Mouse (Mus musculus) embryonic facial prominence, embryonic 14.5 days (tissue): ENCODE results near the gene Pcsk2. TPM values are rescaled to one million over a fixed set of nuclear protein-coding genes. Genes with fewer than 3 reads are reported as not detected.

Experiments used
- ATAC-seq: fragments of 200-750 bp; cut with Nextera tagmentation; 2 replicates; pipeline ENCODE4 v1.8.0; 2017; ENCODE audit warnings: low read depth, moderate number of reproducible peaks, moderate TSS enrichment
- DNase-seq: peaks from one replicate; pipeline ENCODE4 v3.0.0-alpha.2; 2015; ENCODE audit warnings: low spot score
- H3K27ac ChIP-seq: fragments of 300-500 bp; sonication (generic); replicated peaks from 2 replicates; pipeline ENCODE4 v1.5.1; 2014; ENCODE audit warnings: low read depth, mild to moderate bottlenecking, low read length, moderate library complexity
- H3K27me3 ChIP-seq: fragments of 300-500 bp; sonication (generic); replicated peaks from 2 replicates; pipeline ENCODE4 v1.6.1; 2014; ENCODE audit warnings: low read length; ENCODE audit not compliant: control insufficient read depth, insufficient read depth
- H3K36me3 ChIP-seq: fragments of 300-500 bp; sonication (generic); 2 replicates; pipeline ENCODE4 v1.6.1; 2014; ENCODE audit warnings: low read length, mixed read lengths; ENCODE audit not compliant: control insufficient read depth, insufficient read depth
- H3K4me1 ChIP-seq: fragments of 300-500 bp; sonication (generic); 2 replicates; pipeline ENCODE4 v1.6.1; 2014; ENCODE audit warnings: antibody characterized with exemption, low read length; ENCODE audit not compliant: control insufficient read depth, insufficient read depth
- H3K4me2 ChIP-seq: fragments of 300-500 bp; sonication (generic); 2 replicates; pipeline ENCODE4 v1.6.1; 2014; ENCODE audit warnings: low read depth, mild to moderate bottlenecking, low read length, moderate library complexity, mixed read lengths
- H3K4me3 ChIP-seq: fragments of 300-500 bp; sonication (generic); 2 replicates; pipeline ENCODE4 v1.5.1; 2014; ENCODE audit warnings: low read depth, mild to moderate bottlenecking, low read length
- H3K9ac ChIP-seq: fragments of 300-500 bp; sonication (generic); 2 replicates; pipeline ENCODE4 v1.6.1; 2014; ENCODE audit warnings: low read depth, mild to moderate bottlenecking, low read length, moderate library complexity, mixed read lengths
- H3K9me3 ChIP-seq: fragments of 300-500 bp; sonication (generic); 2 replicates; pipeline ENCODE4 v1.6.1; 2016; ENCODE audit warnings: low read length; ENCODE audit not compliant: control insufficient read depth
- WGBS: fragments of 180-500 bp; shearing (Covaris S2); extraction: QIAGEN DNeasy Blood & Tissue Kit; methylation state at CpG from one replicate; pipeline ENCODE4 v1.1.7; 2014; 5-methylcytosine and 5-hydroxymethylcytosine counted together
- polyA plus RNA-seq: library from polyadenylated mRNA; unstranded; fragments of >200 nt; fragmentation: Nextera tagmentation; extraction: Ambion mirVana; gene quantifications from 2 replicates; pipeline ENCODE4 v1.2.1, GENCODE M21; 2014

Pcsk2 gene
- polyA plus RNA-seq, 1 experiment from 2014 or later, result 2.7 TPM

DNA sequence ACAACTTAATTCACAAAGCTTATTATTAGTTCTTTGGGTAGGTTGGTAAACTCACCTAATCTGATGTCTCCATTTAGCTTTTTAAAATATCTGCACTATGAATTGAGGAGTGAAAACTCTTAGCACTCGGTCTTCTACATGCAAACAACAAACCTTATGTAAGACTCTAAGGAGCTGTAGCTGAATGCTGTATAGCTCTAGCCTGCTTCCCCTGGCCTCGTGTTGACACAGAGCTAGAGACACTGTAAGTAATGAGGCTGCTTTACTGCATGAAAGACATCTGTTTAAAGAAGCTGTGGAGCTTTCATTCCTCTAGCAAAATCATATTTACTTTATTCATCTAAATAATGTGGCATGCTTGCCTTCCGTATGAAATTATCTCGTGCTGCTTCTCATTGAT, 14.4 kb downstream of the Pcsk2 start:
- Histone ChIP-seq H3K27ac (no peak overlapping the region), H3K9ac (no peak overlapping the region), H3K9me3 (no peaks in the 10 kb centered on the region), H3K4me2 (no peak overlapping the region), H3K4me3 (no peak overlapping the region), H3K36me3 (no peaks in the 10 kb centered on the region), H3K27me3 (no peaks in the 10 kb centered on the region), H3K4me1 (no peaks in the 10 kb centered on the region)
- ATAC-seq (no peak), DNase-seq (no peak)
- 76% methylated on average over 4 of the region's 4 CpGs for WGBS

DNA sequence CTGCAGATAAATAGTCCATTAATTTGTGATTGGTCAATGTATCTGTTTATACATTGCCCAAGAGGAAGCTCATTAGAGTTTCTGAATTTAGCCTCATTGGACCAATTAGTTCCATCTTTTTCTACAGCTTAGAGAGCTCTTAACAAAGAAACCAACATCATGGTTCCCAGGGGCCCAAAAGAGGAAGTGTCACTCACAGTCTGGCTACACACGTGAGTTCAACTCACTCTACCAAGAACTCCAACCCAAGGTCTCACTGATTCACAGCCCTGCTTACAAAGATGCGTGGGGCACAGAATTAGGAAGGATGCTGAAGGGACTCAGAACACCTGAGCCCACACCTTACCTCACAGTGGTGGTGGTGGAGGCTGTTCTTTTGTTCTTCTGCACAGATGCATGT, 19.1 kb downstream of the Pcsk2 start:
- no peaks in the 10 kb centered on the region for H3K27me3 ChIP-seq
- H3K4me2 ChIP-seq, result no peak overlapping the region
- no peaks in the 10 kb centered on the region for H3K36me3 ChIP-seq
- ATAC-seq (0 out of 2 replicates have a peak, but pooled peaks have one; percentile 15), DNase-seq (no peak)
- no peaks in the 10 kb centered on the region for H3K4me1 ChIP-seq
- H3K27ac ChIP-seq, result no peak overlapping the region
- no peaks in the 10 kb centered on the region for H3K9me3 ChIP-seq
- no peak overlapping the region for H3K9ac ChIP-seq
- H3K4me3 ChIP-seq, result no peak overlapping the region
- WGBS, result 70% methylated on average over 2 of the region's 2 CpGs

DNA sequence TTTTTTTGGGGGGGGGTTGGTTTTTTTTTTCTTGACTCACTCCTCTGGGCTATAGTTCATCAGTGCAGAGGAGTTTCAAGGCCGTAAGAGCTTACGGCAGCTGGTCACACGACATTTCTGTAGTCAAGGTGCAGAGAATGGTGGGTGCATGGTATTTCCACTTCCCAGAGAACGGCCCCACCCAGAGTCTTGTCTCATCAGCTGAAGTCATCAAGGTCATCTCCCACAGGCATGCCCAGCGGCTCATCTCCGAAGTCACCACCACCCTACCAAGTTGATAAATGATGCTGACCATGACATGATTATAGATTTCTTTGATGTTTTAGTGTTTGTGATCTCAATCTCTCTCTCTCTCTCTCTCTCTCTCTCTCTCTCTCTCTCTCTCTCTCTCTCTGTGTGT, 20.0 kb downstream of the Pcsk2 start:
- Histone ChIP-seq H3K4me1 (no peaks in the 10 kb centered on the region), H3K4me3 (no peak overlapping the region), H3K36me3 (no peaks in the 10 kb centered on the region), H3K27me3 (no peaks in the 10 kb centered on the region), H3K4me2 (no peak overlapping the region), H3K9me3 (no peaks in the 10 kb centered on the region), H3K27ac (no peak overlapping the region), H3K9ac (no peak overlapping the region)
- DNase-seq, result no peak
- no peak for ATAC-seq
- WGBS, result 92% methylated on average over 6 of the region's 6 CpGs

DNA sequence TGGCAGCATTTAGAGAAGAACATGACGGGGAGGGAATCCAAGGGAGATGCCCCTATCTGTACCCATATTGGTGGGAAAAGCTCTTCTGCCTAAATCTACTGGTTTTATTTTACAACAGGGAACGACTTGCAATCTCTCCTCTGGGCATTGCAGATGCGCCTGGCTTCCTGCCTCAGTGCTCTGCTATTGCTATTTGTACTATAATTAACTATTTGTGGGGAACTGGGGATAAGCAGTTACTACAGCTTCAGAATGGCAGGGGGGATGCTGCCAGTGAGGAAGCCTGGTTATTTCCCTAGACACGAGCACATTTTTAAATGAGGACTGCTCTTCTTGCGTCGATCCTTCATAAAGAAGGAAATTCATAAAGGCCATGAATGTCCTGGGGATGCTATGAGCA, 39.4 kb downstream of the Pcsk2 start:
- WGBS, result 83% methylated on average over 6 of the region's 6 CpGs
- Histone ChIP-seq H3K9me3 (no peaks in the 10 kb centered on the region), H3K36me3 (no peaks in the 10 kb centered on the region), H3K9ac (no peak overlapping the region), H3K4me2 (no peak overlapping the region), H3K27me3 (no peaks in the 10 kb centered on the region), H3K27ac (no peak overlapping the region), H3K4me1 (no peaks in the 10 kb centered on the region), H3K4me3 (no peak overlapping the region)
- DNase-seq (no peak), ATAC-seq (no peak)

DNA sequence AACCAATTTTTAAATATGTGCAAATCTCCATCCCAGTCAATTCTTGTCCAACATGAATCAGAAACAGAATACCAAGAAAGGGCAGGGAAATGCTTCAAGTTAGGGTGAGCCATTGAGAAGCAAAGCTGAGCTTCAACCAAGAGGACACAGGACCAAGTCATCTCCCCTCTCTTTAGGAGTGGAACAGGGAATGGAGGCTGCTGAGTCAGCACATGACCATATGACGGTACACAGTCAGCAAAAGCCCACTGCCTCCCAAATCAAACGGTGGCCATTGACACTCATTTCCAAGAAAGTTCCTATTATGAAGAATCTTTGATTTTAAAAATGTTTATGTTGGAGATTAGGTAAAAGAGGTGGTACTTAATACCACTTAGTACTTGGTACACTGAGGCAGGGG, 44.4 kb downstream of the Pcsk2 start:
- Histone ChIP-seq H3K27me3 (no peaks in the 10 kb centered on the region), H3K27ac (no peak overlapping the region), H3K9ac (no peak overlapping the region), H3K4me2 (no peak overlapping the region), H3K36me3 (no peaks in the 10 kb centered on the region), H3K4me3 (no peak overlapping the region), H3K4me1 (no peaks in the 10 kb centered on the region), H3K9me3 (no peaks in the 10 kb centered on the region)
- DNase-seq, result no peak
- ATAC-seq, result no peak
- 93% methylated on average over 2 of the region's 2 CpGs for WGBS

DNA sequence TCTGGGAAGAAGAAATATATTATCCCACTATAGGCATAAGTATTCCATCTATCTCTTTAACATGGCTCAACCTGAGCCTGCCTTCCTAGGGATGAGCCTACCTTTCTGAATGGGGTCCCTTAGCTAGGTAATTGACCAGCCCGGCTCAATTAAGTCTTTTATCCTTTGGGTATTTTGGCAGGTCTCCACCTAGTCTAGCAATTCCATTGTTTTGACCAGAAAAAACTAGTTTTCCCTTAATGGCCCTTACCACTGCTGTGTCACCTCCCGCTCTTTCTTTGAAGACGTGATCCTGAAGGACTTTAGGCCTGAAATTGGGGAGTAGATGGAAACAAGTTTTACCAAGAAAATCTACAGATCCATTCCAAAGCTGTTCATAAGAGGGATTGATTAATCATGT, 57.1 kb downstream of the Pcsk2 start:
- 57% methylated on average over 3 of the region's 3 CpGs for WGBS
- no peak for DNase-seq
- no peaks in the 10 kb centered on the region for H3K36me3 ChIP-seq

DNA sequence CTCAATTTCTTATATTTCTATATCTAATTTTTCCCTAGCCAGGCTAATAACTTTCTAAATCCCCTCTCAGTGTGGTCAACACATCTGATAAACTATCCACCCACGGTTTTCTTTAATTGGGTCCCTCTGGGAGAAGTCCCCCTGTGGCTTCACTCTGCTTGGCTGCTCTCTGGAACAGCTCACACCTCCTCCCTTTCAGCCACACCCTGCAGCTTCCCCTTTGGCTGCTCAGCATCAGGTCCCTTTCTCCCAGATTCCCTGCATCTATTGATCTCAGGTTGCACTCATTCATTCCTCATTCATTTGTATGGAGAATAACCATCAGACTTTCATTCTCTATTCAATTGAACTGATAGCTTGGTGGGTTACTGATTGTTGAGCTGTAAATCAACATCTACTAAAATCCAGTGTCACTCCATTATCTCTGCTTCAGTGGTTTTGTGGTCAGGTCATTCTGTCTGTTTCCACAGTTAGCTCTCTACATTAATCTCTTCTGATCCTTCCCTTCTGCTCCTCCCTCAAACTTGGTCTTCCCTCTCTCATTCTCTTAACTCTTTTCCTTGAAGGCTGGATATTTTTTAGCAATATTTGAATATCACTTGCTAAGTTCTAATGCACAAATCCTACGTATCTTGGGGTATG, 58.0 kb downstream of the Pcsk2 start:
- Histone ChIP-seq H3K4me3 (no peak overlapping the region), H3K4me1 (no peaks in the 10 kb centered on the region), H3K9ac (no peak overlapping the region), H3K9me3 (no peaks in the 10 kb centered on the region), H3K4me2 (no peak overlapping the region), H3K27ac (no peak overlapping the region), H3K36me3 (no peaks in the 10 kb centered on the region), H3K27me3 (no peaks in the 10 kb centered on the region)
- WGBS, result 40% methylated on average over 2 of the region's 2 CpGs
- ATAC-seq (no peak; the same call in 1 of the 2 replicates), DNase-seq (no peak)

More for the DNA sequence above, 57.1 kb downstream of the Pcsk2 start:
- no peaks in the 10 kb centered on the region for H3K4me1 ChIP-seq
- H3K27me3 ChIP-seq, result no peaks in the 10 kb centered on the region
- H3K4me2 ChIP-seq, result no peak overlapping the region
- no peaks in the 10 kb centered on the region for H3K9me3 ChIP-seq
- ATAC-seq, result no peak
- H3K4me3 ChIP-seq, result no peak overlapping the region
- H3K9ac ChIP-seq, result no peak overlapping the region
- H3K27ac ChIP-seq, result no peak overlapping the region

DNA sequence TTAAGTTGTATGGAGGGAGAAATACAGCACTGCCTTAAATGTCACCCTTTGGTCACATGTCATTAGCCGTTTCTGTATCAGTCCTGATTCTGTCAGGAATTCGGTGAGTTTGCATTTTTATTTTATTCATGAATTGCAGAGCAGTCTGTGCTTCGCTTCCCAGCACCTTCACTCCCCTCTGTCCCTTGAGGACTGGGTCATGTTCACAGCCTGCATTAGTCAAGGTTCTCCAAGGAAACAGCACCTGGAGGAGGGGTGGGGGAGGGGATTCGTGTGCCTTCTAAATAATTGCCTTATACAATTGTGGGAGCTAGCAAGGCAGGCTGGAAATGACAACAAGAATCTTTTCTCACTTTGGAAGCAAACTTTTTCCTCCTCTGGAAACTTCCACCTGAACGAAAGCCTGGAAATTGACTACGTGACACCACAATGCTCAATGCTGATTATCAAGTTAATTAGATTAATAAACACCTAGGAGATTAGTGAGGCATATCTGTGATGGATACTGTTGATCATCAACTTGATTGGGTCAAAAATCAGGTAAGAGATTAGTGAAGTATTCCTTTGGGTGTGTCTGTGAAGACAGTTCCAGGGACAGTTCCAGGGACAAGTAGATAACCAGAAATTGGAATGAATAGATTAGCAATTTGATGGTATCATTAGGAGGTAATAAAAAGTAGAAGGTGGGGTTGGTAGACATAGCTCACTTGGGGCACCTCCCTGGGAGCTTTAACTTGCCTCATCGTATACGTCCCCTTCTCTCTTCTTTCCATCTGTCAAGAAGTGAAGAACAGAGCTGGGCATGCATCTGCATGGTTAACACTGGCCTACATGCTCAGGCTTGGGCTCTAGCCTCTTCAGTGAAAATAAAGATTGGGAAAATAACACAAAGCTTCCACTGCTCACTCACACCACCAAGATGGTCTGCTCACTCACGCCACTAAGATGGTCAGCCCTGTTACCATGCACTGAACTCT, 64.7 kb downstream of the Pcsk2 start:
- Histone ChIP-seq H3K9me3 (no peaks in the 10 kb centered on the region), H3K9ac (no peak overlapping the region), H3K27ac (no peak overlapping the region), H3K4me3 (no peak overlapping the region), H3K27me3 (no peaks in the 10 kb centered on the region), H3K4me1 (no peaks in the 10 kb centered on the region), H3K4me2 (no peak overlapping the region), H3K36me3 (no peaks in the 10 kb centered on the region)
- WGBS, result 65% methylated on average over 9 of the region's 9 CpGs
- DNase-seq (peak; percentile 31), ATAC-seq (0 out of 2 replicates have a peak, but pooled peaks have one; percentile 48)
